Mouse (Mus musculus) kidney, adult 2 months (tissue): ENCODE measurements around the gene Jade3. TPM values are rescaled to one million over a fixed set of nuclear protein-coding genes. Genes with fewer than 3 reads are reported as not detected.
"Not testable (repeated sequence)": the region's sequence is repeated elsewhere in the genome, so short reads cannot be mapped to it uniquely, and the experiment has no call there.

Experiments
- DNase-seq: peaks from one replicate; pipeline ENCODE4 v3.0.0; 2021
- H3K27ac ChIP-seq: fragments of 200-500 bp; 2 replicates; pipeline ENCODE4 v1.5.1; 2012; ENCODE audit warnings: low read depth, low read length, control low read depth, inconsistent platforms; ENCODE audit not compliant: insufficient read depth
- H3K27me3 ChIP-seq: fragments of 200-500 bp; replicated peaks from 2 replicates; pipeline ENCODE4 v1.6.1; 2012; ENCODE audit warnings: mild to moderate bottlenecking, moderate library complexity, low read length, inconsistent platforms; ENCODE audit not compliant: control insufficient read depth, insufficient read depth
- H3K36me3 ChIP-seq: fragments of 200-500 bp; 2 replicates; pipeline ENCODE4 v1.6.1; 2012; ENCODE audit warnings: mild to moderate bottlenecking, moderate library complexity, low read length, inconsistent platforms; ENCODE audit not compliant: control insufficient read depth, insufficient read depth
- H3K4me1 ChIP-seq: fragments of 200-500 bp; 2 replicates; pipeline ENCODE4 v1.6.1; 2011; ENCODE audit warnings: low read length; ENCODE audit not compliant: control insufficient read depth, insufficient read depth
- H3K4me3 ChIP-seq: fragments of 200-500 bp; 2 replicates; pipeline ENCODE4 v1.5.1; 2011; ENCODE audit warnings: mild to moderate bottlenecking, low read depth, low read length, control low read depth; ENCODE audit not compliant: insufficient read depth
- CTCF ChIP-seq: fragments of 200-500 bp; conservative IDR thresholded peaks from 2 replicates; pipeline ENCODE4 v1.5.1; 2011; ENCODE audit warnings: low read depth, mild to moderate bottlenecking, control low read depth, low read length, moderate library complexity, mixed read lengths; ENCODE audit not compliant: insufficient read depth, insufficient read length
- POLR2A ChIP-seq: fragments of 200-500 bp; IDR thresholded peaks from one replicate; pipeline ENCODE4 v1.6.1; 2011; ENCODE audit warnings: low read depth, low read length, control low read depth
- WGBS: fragments of 180-500 bp; shearing (Covaris S2); methylation state at CpG from one replicate; pipeline ENCODE4 v1.1.7; 2018; 5-methylcytosine and 5-hydroxymethylcytosine counted together
- polyA plus RNA-seq: library from polyadenylated mRNA; depleted of rRNA; stranded (reverse); fragments of >200 nt; gene quantifications from 2 replicates; pipeline ENCODE4 v1.2.3, GENCODE M21; 2012; rRNA removed

Jade3 gene
- 0.69 and 0.84 TPM in 2 replicates for polyA plus RNA-seq

GRCm38 (mm10) chrX:20425140-20425838 is at the start of gene Jade3:
TSS of gene Jade3 (plus strand) at chrX:20425688.
- peak within 1 kb of the TSS; percentile 62 for H3K27ac ChIP-seq
- DNase-seq: peak; percentile 90
- H3K4me1 ChIP-seq: no peaks in the 10 kb centered on the region
- no peaks in the 10 kb centered on the region for H3K27me3 ChIP-seq
- WGBS: 1% methylated on average over 37 of the region's 67 CpGs
- TF ChIP-seq CTCF: no peak
- peak; percentile 21 for TF ChIP-seq POLR2A
- H3K36me3 ChIP-seq: no peaks in the 10 kb centered on the region
- peak within 1 kb of the TSS; percentile 89 for H3K4me3 ChIP-seq

GRCm38 (mm10) chrX:20379347-20380014 is 46.0 kb upstream of the Jade3 start:
- Histone ChIP-seq H3K27me3 (no peaks in the 10 kb centered on the region), H3K4me3 (no peak overlapping the region), H3K36me3 (no peaks in the 10 kb centered on the region), H3K4me1 (no peaks in the 10 kb centered on the region), H3K27ac (no peak overlapping the region)
- no peak for TF ChIP-seq CTCF
- TF ChIP-seq POLR2A: no peak
- no peak for DNase-seq
- 79% methylated on average over 7 of the region's 7 CpGs for WGBS

GRCm38 (mm10) chrX:20382260-20382659 is 43.2 kb upstream of the Jade3 start:
- Histone ChIP-seq H3K36me3 (no peaks in the 10 kb centered on the region), H3K27ac (no peak overlapping the region), H3K4me3 (no peak overlapping the region), H3K4me1 (no peaks in the 10 kb centered on the region), H3K27me3 (no peaks in the 10 kb centered on the region)
- TF ChIP-seq CTCF (no peak), POLR2A (no peak)
- 97% methylated on average over 6 of the region's 6 CpGs for WGBS
- DNase-seq: no peak

GRCm38 (mm10) chrX:20387006-20387405 is 38.5 kb upstream of the Jade3 start:
- Histone ChIP-seq H3K27ac (no peak overlapping the region), H3K27me3 (no peaks in the 10 kb centered on the region), H3K4me3 (no peak overlapping the region), H3K4me1 (no peaks in the 10 kb centered on the region), H3K36me3 (no peaks in the 10 kb centered on the region)
- DNase-seq: no peak
- TF ChIP-seq CTCF: no peak
- TF ChIP-seq POLR2A: no peak
- 71% methylated on average over 3 of the region's 3 CpGs for WGBS

- WGBS: 89% methylated on average over 9 of the region's 9 CpGs
- H3K4me1 ChIP-seq, H3K36me3 ChIP-seq, DNase-seq, H3K27me3 ChIP-seq, H3K27ac ChIP-seq, H3K4me3 ChIP-seq: not testable (repeated sequence)
Observed at GRCm38 (mm10) chrX:20391964-20392363, 33.5 kb upstream of the Jade3 start.

- H3K27me3 ChIP-seq: no peaks in the 10 kb centered on the region
- no peak overlapping the region for H3K4me3 ChIP-seq
- TF ChIP-seq POLR2A: no peak
- TF ChIP-seq CTCF: no peak
- DNase-seq: no peak
- H3K27ac ChIP-seq: no peak overlapping the region
- WGBS: 80% methylated on average over 3 of the region's 3 CpGs
- H3K4me1 ChIP-seq: no peaks in the 10 kb centered on the region
- H3K36me3 ChIP-seq: no peaks in the 10 kb centered on the region
Observed at GRCm38 (mm10) chrX:20392942-20393341, 32.5 kb upstream of the Jade3 start.

GRCm38 (mm10) chrX:20404068-20404467 is 21.4 kb upstream of the Jade3 start:
- Histone ChIP-seq H3K27ac (no peak overlapping the region), H3K4me1 (no peaks in the 10 kb centered on the region; the same call in 1 of the 2 replicates), H3K36me3 (no peaks in the 10 kb centered on the region), H3K4me3 (no peak overlapping the region), H3K27me3 (no peaks in the 10 kb centered on the region)
- peak; percentile 21 for DNase-seq
- WGBS: 94% methylated on average over 4 of the region's 4 CpGs
- TF ChIP-seq CTCF (no peak), POLR2A (no peak)
